Mouse (Mus musculus): Measurements from ENCODE around the gene Cenpu. TPM values are rescaled to one million over a fixed set of nuclear protein-coding genes. Genes with fewer than 3 reads are reported as not detected.

Gene Cenpu
- polyA plus RNA-seq, 1 experiment from 2014 or later, result 27.4 TPM

GRCm38 (mm10) chr8:46612913-46613312, 61.1 kb downstream of the Cenpu start:
- H3K9ac ChIP-seq, result no peak overlapping the region
- no peak overlapping the region for H3K4me2 ChIP-seq
- H3K9me3 ChIP-seq, result no peaks in the 10 kb centered on the region
- H3K27ac ChIP-seq, result no peak overlapping the region
- no peaks in the 10 kb centered on the region for H3K27me3 ChIP-seq
- peaks cover 5% of the 10 kb centered on the region; the same call in 1 of the 2 replicates for H3K4me1 ChIP-seq
- no peak overlapping the region for H3K4me3 ChIP-seq (replicated peaks)
- 0 out of 2 replicates have a peak, but pooled peaks cover 2% of the 10 kb centered on the region for H3K36me3 ChIP-seq (replicated peaks)
- WGBS, result 84% methylated on average over 4 of the region's 4 CpGs
- no peak for ATAC-seq (ENCODE audit: low FRiP score)

GRCm38 (mm10) chr8:46613377-46613776, 61.5 kb downstream of the Cenpu start:
- no peak for ATAC-seq (ENCODE audit: low FRiP score)
- no peaks in the 10 kb centered on the region for H3K9me3 ChIP-seq

GRCm38 (mm10) chr8:46615936-46616335, 64.1 kb downstream of the Cenpu start:
- H3K9ac ChIP-seq, result no peak overlapping the region
- H3K4me2 ChIP-seq, result peak overlapping the region; percentile 90; the same call in 1 of the 2 replicates
- no peak for ATAC-seq (ENCODE audit: low FRiP score)
- no peaks in the 10 kb centered on the region for H3K9me3 ChIP-seq
- no peak overlapping the region for H3K4me3 ChIP-seq (replicated peaks)
- no peaks in the 10 kb centered on the region for H3K36me3 ChIP-seq (replicated peaks)
- no peak overlapping the region for H3K27ac ChIP-seq
- H3K27me3 ChIP-seq, result no peaks in the 10 kb centered on the region
- 86% methylated on average over 8 of the region's 8 CpGs for WGBS
- H3K4me1 ChIP-seq, result peaks cover 22% of the 10 kb centered on the region

More at GRCm38 (mm10) chr8:46613377-46613776, 61.5 kb downstream of the Cenpu start:
- Histone ChIP-seq H3K4me1 (peaks cover 5% of the 10 kb centered on the region; the same call in 1 of the 2 replicates), H3K36me3 (replicated peaks) (0 out of 2 replicates have a peak, but pooled peaks cover 2% of the 10 kb centered on the region), H3K27me3 (no peaks in the 10 kb centered on the region), H3K4me2 (no peak overlapping the region), H3K27ac (no peak overlapping the region), H3K9ac (no peak overlapping the region), H3K4me3 (replicated peaks) (no peak overlapping the region)
- WGBS, result 68% methylated on average over 4 of the region's 4 CpGs

GRCm38 (mm10) chr8:46616879-46617689, 65.3 kb downstream of the Cenpu start, which contains the start of the genes Primpol and Casp3:
Gene Primpol, minus strand, starts transcription at chr8:46617212.
Gene Casp3, plus strand, starts transcription at chr8:46617291.
- under 1% methylated on average over 47 of the region's 54 CpGs for WGBS
- peak within 1 kb of the TSS; percentile 90 for H3K4me2 ChIP-seq
- H3K9ac ChIP-seq, result peak within 1 kb of the TSS; percentile 95
- H3K27ac ChIP-seq, result peak within 1 kb of the TSS; percentile 96
- no peaks in the 10 kb centered on the region for H3K9me3 ChIP-seq
- H3K27me3 ChIP-seq, result no peaks in the 10 kb centered on the region
- peaks cover 22% of the 10 kb centered on the region for H3K4me1 ChIP-seq
- peak within 1 kb of the TSS; percentile 84 for H3K4me3 ChIP-seq (replicated peaks)
- no peaks in the 10 kb centered on the region for H3K36me3 ChIP-seq (replicated peaks)
- ATAC-seq (ENCODE audit: low FRiP score), result peak; percentile 99

GRCm38 (mm10) chr8:46617690-46618620, 66.1 kb downstream of the Cenpu start:
- ATAC-seq (ENCODE audit: low FRiP score), result peak; percentile 66
- H3K4me1 ChIP-seq, result peaks cover 28% of the 10 kb centered on the region
- H3K36me3 ChIP-seq (replicated peaks), result no peaks in the 10 kb centered on the region
- under 1% methylated on average over 37 of the region's 38 CpGs for WGBS
- peak overlapping the region; percentile 96 for H3K27ac ChIP-seq
- no peaks in the 10 kb centered on the region for H3K27me3 ChIP-seq
- H3K9me3 ChIP-seq, result no peaks in the 10 kb centered on the region
- H3K9ac ChIP-seq, result peak overlapping the region; percentile 95
- peak overlapping the region; percentile 84 for H3K4me3 ChIP-seq (replicated peaks)
- H3K4me2 ChIP-seq, result peak overlapping the region; percentile 90

GRCm38 (mm10) chr8:46618639-46619320, 67.0 kb downstream of the Cenpu start:
- no peaks in the 10 kb centered on the region for H3K27me3 ChIP-seq
- peak overlapping the region; percentile 90 for H3K4me2 ChIP-seq
- WGBS, result 2% methylated on average over 10 of the region's 10 CpGs
- H3K4me3 ChIP-seq (replicated peaks), result peak overlapping the region; percentile 84
- H3K4me1 ChIP-seq, result peaks cover 28% of the 10 kb centered on the region
- H3K9me3 ChIP-seq, result no peaks in the 10 kb centered on the region
- no peaks in the 10 kb centered on the region for H3K36me3 ChIP-seq (replicated peaks)
- ATAC-seq (ENCODE audit: low FRiP score), result no peak
- no peak overlapping the region for H3K27ac ChIP-seq
- H3K9ac ChIP-seq, result peak overlapping the region; percentile 95

- Histone ChIP-seq H3K9me3 (no peaks in the 10 kb centered on the region), H3K4me2 (no peak overlapping the region), H3K4me1 (peaks cover 23% of the 10 kb centered on the region), H3K27ac (no peak overlapping the region), H3K4me3 (replicated peaks) (no peak overlapping the region), H3K36me3 (replicated peaks) (no peaks in the 10 kb centered on the region), H3K27me3 (no peaks in the 10 kb centered on the region), H3K9ac (no peak overlapping the region)
- 82% methylated on average over 9 of the region's 9 CpGs for WGBS
- ATAC-seq (ENCODE audit: low FRiP score), result no peak
Observed at GRCm38 (mm10) chr8:46622446-46623270, 70.8 kb downstream of the Cenpu start.

- H3K27me3 ChIP-seq, result no peaks in the 10 kb centered on the region
- H3K9me3 ChIP-seq, result no peaks in the 10 kb centered on the region
- H3K9ac ChIP-seq, result no peak overlapping the region
- no peak overlapping the region for H3K27ac ChIP-seq
- H3K36me3 ChIP-seq (replicated peaks), result peaks cover 6% of the 10 kb centered on the region
- no peak overlapping the region for H3K4me3 ChIP-seq (replicated peaks)
- ATAC-seq (ENCODE audit: low FRiP score), result no peak
- no peak overlapping the region for H3K4me2 ChIP-seq
- WGBS, result 71% methylated on average over 1 of the region's 1 CpGs
- H3K4me1 ChIP-seq, result peaks cover 6% of the 10 kb centered on the region; the same call in 1 of the 2 replicates
Observed at GRCm38 (mm10) chr8:46625166-46625565, 73.3 kb downstream of the Cenpu start.

- Histone ChIP-seq H3K27ac (no peak overlapping the region), H3K27me3 (no peaks in the 10 kb centered on the region), H3K4me1 (peaks cover 6% of the 10 kb centered on the region; the same call in 1 of the 2 replicates), H3K4me2 (no peak overlapping the region), H3K9ac (no peak overlapping the region), H3K9me3 (no peaks in the 10 kb centered on the region), H3K36me3 (replicated peaks) (peaks cover 19% of the 10 kb centered on the region), H3K4me3 (replicated peaks) (no peak overlapping the region)
- 96% methylated on average over 5 of the region's 5 CpGs for WGBS
- ATAC-seq (ENCODE audit: low FRiP score), result no peak
Observed at GRCm38 (mm10) chr8:46626642-46627041, 74.8 kb downstream of the Cenpu start.

- no peaks in the 10 kb centered on the region for H3K9me3 ChIP-seq
- no peak overlapping the region for H3K4me2 ChIP-seq
- no peaks in the 10 kb centered on the region for H3K4me1 ChIP-seq
- H3K36me3 ChIP-seq (replicated peaks), result peaks cover 31% of the 10 kb centered on the region
- no peak overlapping the region for H3K9ac ChIP-seq
- no peaks in the 10 kb centered on the region for H3K27me3 ChIP-seq
- no peak overlapping the region for H3K27ac ChIP-seq
- WGBS, result 80% methylated on average over 7 of the region's 7 CpGs
- ATAC-seq (ENCODE audit: low FRiP score), result no peak
- H3K4me3 ChIP-seq (replicated peaks), result no peak overlapping the region
Observed at GRCm38 (mm10) chr8:46627881-46628280, 76.1 kb downstream of the Cenpu start.

GRCm38 (mm10) chr8:46628645-46629044, 76.8 kb downstream of the Cenpu start:
- Histone ChIP-seq H3K4me2 (no peak overlapping the region), H3K4me3 (replicated peaks) (no peak overlapping the region), H3K27ac (no peak overlapping the region), H3K9ac (no peak overlapping the region), H3K9me3 (no peaks in the 10 kb centered on the region), H3K27me3 (no peaks in the 10 kb centered on the region), H3K36me3 (replicated peaks) (peaks cover 38% of the 10 kb centered on the region), H3K4me1 (no peaks in the 10 kb centered on the region)
- WGBS, result 100% methylated on average over 1 of the region's 1 CpGs
- no peak for ATAC-seq (ENCODE audit: low FRiP score)

All from forebrain, embryonic 12.5 days (tissue).